Mouse (Mus musculus) megakaryocyte-erythroid progenitor cell, adult 5-6 weeks (primary cell): ENCODE data around the gene Pikfyve. TPM values are rescaled to one million over a fixed set of nuclear protein-coding genes. Genes with fewer than 3 reads are reported as not detected.

Experiments
- ATAC-seq: replicated peaks from 2 replicates; pipeline ENCODE4 v1.8.0; 2016; ENCODE audit warnings: mild to moderate bottlenecking, inconsistent platforms; ENCODE audit not compliant: severe bottlenecking, poor library complexity, low FRiP score, low TSS enrichment
- total RNA-seq, 2 experiments: library from RNA; stranded (forward) in 1 of 2; stranded (reverse) in 1 of 2; fragments of 200-1000, 215-1000 nt in 1 of 2; fragments of >200 nt in 1 of 2; fragmentation: Nextera tagmentation in 1 of 2; gene quantifications; 2 replicates each; pipeline ENCODE4 v1.2.3; 2014 to 2017

Pikfyve gene
- 15.4 and 38.5 TPM in 2 replicates for total RNA-seq (2014; fragmentation: Nextera tagmentation)
- total RNA-seq (2017) = 23.1 and 24.2 TPM in 2 replicates

GRCm38 (mm10) chr1:65186287-65187073 is at the start of gene Pikfyve, which contains the start of gene Idh1:
Gene Pikfyve (plus strand): TSS chr1:65186683.
Gene Idh1 (minus strand): TSS chr1:65186500.
- peak; percentile 98 for ATAC-seq

- no peak for ATAC-seq
These were observed 48.9 kb upstream of the Pikfyve start for GRCm38 (mm10) chr1:65137560-65137959.

- ATAC-seq = no peak
These were observed 41.7 kb upstream of the Pikfyve start for GRCm38 (mm10) chr1:65144783-65145182.

GRCm38 (mm10) chr1:65146601-65147000 is 39.9 kb upstream of the Pikfyve start:
- no peak for ATAC-seq

- ATAC-seq = no peak
These were observed 39.2 kb upstream of the Pikfyve start for GRCm38 (mm10) chr1:65147326-65147725.

GRCm38 (mm10) chr1:65147971-65148370 is 38.5 kb upstream of the Pikfyve start:
- ATAC-seq = no peak

- ATAC-seq = no peak
These were observed 31.7 kb upstream of the Pikfyve start for GRCm38 (mm10) chr1:65154814-65155213.

GRCm38 (mm10) chr1:65156111-65156510 is 30.4 kb upstream of the Pikfyve start:
- no peak for ATAC-seq

- no peak for ATAC-seq
These were observed 24.3 kb upstream of the Pikfyve start for GRCm38 (mm10) chr1:65162210-65162609.

GRCm38 (mm10) chr1:65167496-65167895 is 19.0 kb upstream of the Pikfyve start:
- no peak for ATAC-seq

GRCm38 (mm10) chr1:65169536-65169935 is 16.9 kb upstream of the Pikfyve start:
- peak; percentile 64; the same call in 1 of the 2 replicates for ATAC-seq

GRCm38 (mm10) chr1:65169947-65170346 is 16.5 kb upstream of the Pikfyve start:
- peak; percentile 73 for ATAC-seq

GRCm38 (mm10) chr1:65171579-65171978 is 14.9 kb upstream of the Pikfyve start:
- no peak for ATAC-seq

GRCm38 (mm10) chr1:65173716-65174115 is 12.8 kb upstream of the Pikfyve start:
- ATAC-seq = no peak

GRCm38 (mm10) chr1:65176171-65176570 is 10.3 kb upstream of the Pikfyve start:
- ATAC-seq = no peak

- ATAC-seq = no peak
These were observed 9.6 kb upstream of the Pikfyve start for GRCm38 (mm10) chr1:65176912-65177311.

GRCm38 (mm10) chr1:65177452-65177851 is 9.0 kb upstream of the Pikfyve start:
- ATAC-seq = no peak

- ATAC-seq = peak; percentile 89
These were observed 8.2 kb upstream of the Pikfyve start for GRCm38 (mm10) chr1:65178126-65178901.

GRCm38 (mm10) chr1:65178902-65179432 is 7.5 kb upstream of the Pikfyve start:
- peak; percentile 67 for ATAC-seq

GRCm38 (mm10) chr1:65179634-65180249 is 6.7 kb upstream of the Pikfyve start:
- ATAC-seq = 0 out of 2 replicates have a peak, but pooled peaks have one; percentile 18
